Mouse (Mus musculus) Patski (cell line): ENCODE results near the gene C2cd3. TPM values are rescaled to one million over a fixed set of nuclear protein-coding genes. Genes with fewer than 3 reads are reported as not detected.

Source experiments
- ATAC-seq: fragments of 100-300 bp; one replicate; pipeline ENCODE4 v1.8.0; 2021
- CTCF ChIA-PET: fragments of 350-600 bp; sonication (Branson Sonifier 250); formaldehyde crosslinking; loops from one replicate; lab custom pipeline; 2022; ENCODE audit warnings: inconsistent platforms; lab: Charles Lee
- POLR2A ChIA-PET: fragments of 350-600 bp; sonication (Branson Sonifier 250); formaldehyde crosslinking; loops from one replicate; lab custom pipeline; 2022; ENCODE audit warnings: antibody characterized with exemption, inconsistent platforms; lab: Charles Lee
- DNase-seq: peaks from one replicate; pipeline ENCODE4 v3.0.0-alpha.2; 2011; ENCODE audit warnings: low read depth, low spot score
- H3K27me3 ChIP-seq: fragments of 371-371 bp; one replicate; pipeline ENCODE4 v1.5.1; 2021
- CTCF ChIP-seq: fragments of 100-300 bp; IDR thresholded peaks from one replicate; pipeline ENCODE4 v1.5.1; 2021
- in situ Hi-C: fragments of 300-500 bp; cut with MboI; formaldehyde crosslinking; loops from 3 replicates; pipeline ENCODE4 v1.11.1; 2018; ENCODE audit warnings: low pct_unique_long_range_greater_than_20kb, mixed read lengths
- polyA plus RNA-seq: library from polyadenylated mRNA; unstranded; gene quantifications from one replicate; pipeline ENCODE4 v1.2.3, GENCODE M21; 2021

C2cd3 gene
- polyA plus RNA-seq, 1 experiment from 2014 or later, result 27.0 TPM

GRCm38 (mm10) chr7:100363162-100363561 is 8.9 kb upstream of the C2cd3 start:
- DNase-seq (no peak), ATAC-seq (no peak)
- H3K27me3 ChIP-seq, result no peaks in the 10 kb centered on the region
- ChIA-PET CTCF (no interaction called here), POLR2A (no interaction called here)
- in situ Hi-C loops, result no loop called here
- no peak for TF ChIP-seq CTCF

GRCm38 (mm10) chr7:100364888-100365287 is 7.1 kb upstream of the C2cd3 start:
- POLR2A ChIA-PET, result no interaction called here
- CTCF ChIA-PET, result no interaction called here
- ATAC-seq, result no peak

GRCm38 (mm10) chr7:100372452-100372980 is 483 bp downstream of the C2cd3 start:
- TF ChIP-seq CTCF, result no peak
- ChIA-PET POLR2A (interaction anchor here (0.5 kb wide), 1 partner anchor 122 kb away, joined by 3 read pairs; no protein-coding TSS in a partner anchor), CTCF (no interaction called here)
- in situ Hi-C loops, result no loop called here
- DNase-seq, result no peak
- ATAC-seq, result no peak
- no peaks in the 10 kb centered on the region for H3K27me3 ChIP-seq

More at GRCm38 (mm10) chr7:100364888-100365287, 7.1 kb upstream of the C2cd3 start:
- H3K27me3 ChIP-seq, result no peaks in the 10 kb centered on the region
- in situ Hi-C loops, result no loop called here
- no peak for DNase-seq
- no peak for TF ChIP-seq CTCF

GRCm38 (mm10) chr7:100378257-100378656 is 6.2 kb downstream of the C2cd3 start:
- in situ Hi-C loops, result no loop called here
- H3K27me3 ChIP-seq, result no peaks in the 10 kb centered on the region
- DNase-seq (no peak), ATAC-seq (no peak)
- ChIA-PET CTCF (no interaction called here), POLR2A (interaction anchor here (0.6 kb wide), 1 partner anchor 57 kb away, joined by 3 read pairs; no protein-coding TSS in a partner anchor)
- TF ChIP-seq CTCF, result no peak

- POLR2A ChIA-PET, result no interaction called here
- in situ Hi-C loops, result no loop called here
- TF ChIP-seq CTCF, result no peak
- ATAC-seq (no peak), DNase-seq (no peak)
- H3K27me3 ChIP-seq, result no peaks in the 10 kb centered on the region
- CTCF ChIA-PET, result interaction anchor here (0.7 kb wide), 1 partner anchor 74 kb away, joined by 3 read pairs; no protein-coding TSS in a partner anchor
Measured at GRCm38 (mm10) chr7:100381161-100381560, 9.1 kb downstream of the C2cd3 start.

GRCm38 (mm10) chr7:100383207-100383606 is 11.2 kb downstream of the C2cd3 start:
- H3K27me3 ChIP-seq, result no peaks in the 10 kb centered on the region
- ChIA-PET CTCF (no interaction called here), POLR2A (no interaction called here)
- no peak for TF ChIP-seq CTCF
- ATAC-seq (no peak), DNase-seq (no peak)
- in situ Hi-C loops, result no loop called here

GRCm38 (mm10) chr7:100388174-100388573 is 16.1 kb downstream of the C2cd3 start:
- ChIA-PET CTCF (no interaction called here), POLR2A (no interaction called here)
- no peak for DNase-seq
- ATAC-seq, result no peak
- no peaks in the 10 kb centered on the region for H3K27me3 ChIP-seq
- TF ChIP-seq CTCF, result no peak
- in situ Hi-C loops, result no loop called here

GRCm38 (mm10) chr7:100390166-100390565 is 18.1 kb downstream of the C2cd3 start:
- ATAC-seq (no peak), DNase-seq (no peak)
- no peak for TF ChIP-seq CTCF
- POLR2A ChIA-PET, result no interaction called here
- in situ Hi-C loops, result loop anchor here (5.0 kb wide), 1 partner anchor 113 kb away; no protein-coding TSS in a partner anchor
- no peaks in the 10 kb centered on the region for H3K27me3 ChIP-seq
- CTCF ChIA-PET, result no interaction called here

- ATAC-seq (no peak), DNase-seq (no peak)
- TF ChIP-seq CTCF, result no peak
- ChIA-PET POLR2A (interaction anchor here (0.6 to 0.8 kb wide), 2 partner anchors 16 to 111 kb away, joined by 3 read pairs; no protein-coding TSS in a partner anchor), CTCF (interaction anchor here (0.9 kb wide), 1 partner anchor 112 kb away, joined by 3 read pairs; no protein-coding TSS in a partner anchor)
- no peaks in the 10 kb centered on the region for H3K27me3 ChIP-seq
- in situ Hi-C loops, result loop anchor here (5.0 kb wide), 1 partner anchor 115 kb away; no protein-coding TSS in a partner anchor
Measured at GRCm38 (mm10) chr7:100392265-100392664, 20.2 kb downstream of the C2cd3 start.

- in situ Hi-C loops, result no loop called here
- H3K27me3 ChIP-seq, result no peaks in the 10 kb centered on the region
- DNase-seq (no peak), ATAC-seq (no peak)
- ChIA-PET CTCF (interaction anchor here (1.7 kb wide), 1 partner anchor 9 kb away, joined by 3 read pairs; no protein-coding TSS in a partner anchor), POLR2A (interaction anchor here (0.6 kb wide), 1 partner anchor 87 kb away, joined by 8 read pairs; no protein-coding TSS in a partner anchor)
- TF ChIP-seq CTCF, result no peak
Measured at GRCm38 (mm10) chr7:100399231-100399913, 27.3 kb downstream of the C2cd3 start.
